Mouse (Mus musculus): ENCODE data around the gene Siae.

Gene Siae

GRCm38 (mm10) chr9:37540701-37541575, 14.6 kb upstream of the Siae start:
- DNase-seq (ENCODE audit: low spot score in 2 of 2), result no peak

- no peak for DNase-seq (ENCODE audit: low spot score in 2 of 2)
These were observed 13.5 kb upstream of the Siae start for GRCm38 (mm10) chr9:37541851-37542642.

- DNase-seq (ENCODE audit: low spot score in 2 of 2), result no peak
These were observed 11.5 kb upstream of the Siae start for GRCm38 (mm10) chr9:37543869-37544440.

GRCm38 (mm10) chr9:37544447-37545165, 10.9 kb upstream of the Siae start:
- DNase-seq (ENCODE audit: low spot score in 2 of 2), result peak; percentile 43 to 79

GRCm38 (mm10) chr9:37545166-37545610, 10.3 kb upstream of the Siae start:
- DNase-seq (ENCODE audit: low spot score in 2 of 2), result no peak

GRCm38 (mm10) chr9:37545847-37546452, 9.5 kb upstream of the Siae start:
- no peak for DNase-seq (ENCODE audit: low spot score in 2 of 2)

GRCm38 (mm10) chr9:37546889-37547288, 8.6 kb upstream of the Siae start:
- no peak for DNase-seq (ENCODE audit: low spot score in 2 of 2)

- no peak for DNase-seq (ENCODE audit: low spot score in 2 of 2)
These were observed 5.1 kb upstream of the Siae start for GRCm38 (mm10) chr9:37550435-37550834.

GRCm38 (mm10) chr9:37551751-37552531, 3.6 kb upstream of the Siae start:
- DNase-seq (ENCODE audit: low spot score in 2 of 2), result no peak

GRCm38 (mm10) chr9:37552536-37553293, 2.8 kb upstream of the Siae start, which contains the start of gene Nrgn:
TSS of gene Nrgn (minus strand) at chr9:37552904.
- peak; percentile 70 to 81 for DNase-seq (ENCODE audit: low spot score in 2 of 2)

GRCm38 (mm10) chr9:37554279-37554678, 1.2 kb upstream of the Siae start:
- DNase-seq (ENCODE audit: low spot score in 2 of 2), result no peak

GRCm38 (mm10) chr9:37556366-37556765, 868 bp downstream of the Siae start:
- no peak for DNase-seq (ENCODE audit: low spot score in 2 of 2)

- DNase-seq (ENCODE audit: low spot score in 2 of 2), result no peak
These were observed 5.1 kb downstream of the Siae start for GRCm38 (mm10) chr9:37560617-37561016.

GRCm38 (mm10) chr9:37563805-37564204, 8.3 kb downstream of the Siae start:
- no peak for DNase-seq (ENCODE audit: low spot score in 2 of 2)

GRCm38 (mm10) chr9:37567019-37567418, 11.5 kb downstream of the Siae start:
- DNase-seq (ENCODE audit: low spot score in 2 of 2), result no peak

- DNase-seq (ENCODE audit: low spot score in 2 of 2), result no peak
These were observed 12.0 kb downstream of the Siae start for GRCm38 (mm10) chr9:37567454-37567853.

- no peak for DNase-seq (ENCODE audit: low spot score in 2 of 2)
These were observed 12.6 kb downstream of the Siae start for GRCm38 (mm10) chr9:37567892-37568604.

- no peak for DNase-seq (ENCODE audit: low spot score in 2 of 2)
These were observed 13.2 kb downstream of the Siae start for GRCm38 (mm10) chr9:37568605-37569214.

All from spleen, postnatal 4 days (tissue).